20 mouse cellular contexts compared by ENCODE assay signal in genomic region chr11:65334286-65334685, GRCm38 (mm10).
DNase-seq lines count a peak whose midpoint lies in the region; ATAC-seq lines count a peak whose summit lies in the region.
"Had no signal": no experiment of that assay in that cellular context is flagged by ENCODE, and none has a peak within 500 bp of the region (broad histone marks: within the 10 kb centered on the region; RNA-seq: fewer than 3 reads in every experiment).

No protein-coding gene starts in this region.

- WGBS in heart, embryonic 11.5 days (ENCODE audit: insufficient replicate concordance), result 59% methylated on average over 5 of the region's 5 CpGs

- no peaks in the 10 kb centered on the region for H3K27me3 ChIP-seq in heart, embryonic 11.5 days (ENCODE audit: control insufficient read depth, insufficient read depth, low read length)
- H3K27me3 ChIP-seq: CH12.LX; embryonic facial prominence, embryonic 13.5 days; limb, embryonic 12.5 days; liver, embryonic 12.5 days; lung, embryonic 15.5 days; midbrain, embryonic 12.5 days; neural tube, embryonic 13.5 days had no signal

- ATAC-seq in heart, embryonic 11.5 days (replicated peaks; ENCODE audit: insufficient number of reproducible peaks, low FRiP score, low TSS enrichment), result no peak
- no peak for ATAC-seq in inflammation-experienced regulatory T-cells, adult 6 months
- ATAC-seq: forebrain, postnatal 0 days; hindbrain, embryonic 16.5 days; liver, embryonic 12.5 days had no signal

- H3K4me2 ChIP-seq in heart, embryonic 11.5 days, result no peak overlapping the region
- H3K4me2 ChIP-seq: embryonic facial prominence, embryonic 13.5 days; limb, embryonic 12.5 days; liver, embryonic 12.5 days; lung, embryonic 15.5 days; midbrain, embryonic 12.5 days; neural tube, embryonic 13.5 days had no signal

- H3K9me3 ChIP-seq in heart, embryonic 11.5 days (replicated peaks; ENCODE audit: control insufficient read depth, low read length), result no peaks in the 10 kb centered on the region
- H3K9me3 ChIP-seq: embryonic facial prominence, embryonic 13.5 days; limb, embryonic 12.5 days; liver, embryonic 12.5 days; lung, embryonic 15.5 days; midbrain, embryonic 12.5 days; neural tube, embryonic 13.5 days had no signal

- H3K9ac ChIP-seq in heart, embryonic 11.5 days (ENCODE audit: low read depth, low read length), result no peak overlapping the region
- H3K9ac ChIP-seq: embryonic facial prominence, embryonic 13.5 days; forebrain, postnatal 0 days; limb, embryonic 12.5 days; liver, embryonic 12.5 days; lung, embryonic 15.5 days; midbrain, embryonic 12.5 days; neural tube, embryonic 13.5 days had no signal

- H3K4me3 ChIP-seq in heart, embryonic 11.5 days (ENCODE audit: low read depth, low read length), result no peak overlapping the region
- H3K4me3 ChIP-seq: embryonic facial prominence, embryonic 13.5 days; limb, embryonic 12.5 days; liver, embryonic 12.5 days; lung, embryonic 15.5 days; midbrain, embryonic 12.5 days; neural tube, embryonic 13.5 days had no signal

- peak; percentile 67 to 71 for DNase-seq in cerebellum, postnatal 10 days
- DNase-seq in cerebellum, adult 11-12 months, result no peak
- peak; percentile 11 for DNase-seq in heart, adult 8-10 months (ENCODE audit: low spot score)
- peak; percentile 26 for DNase-seq in kidney, postnatal 10 days
- DNase-seq in kidney, postnatal 25 days, result no peak
- DNase-seq in Muller cell, postnatal 12 days (ENCODE audit: inconsistent ontology term), result peak; percentile 64
- DNase-seq: adrenal gland, adult 8-10 months; forebrain, postnatal 0 days; kidney, adult 8-10 months; thymus, postnatal 25 days had no signal

- peaks cover 9% of the 10 kb centered on the region; the same call in 1 of the 2 replicates for H3K4me1 ChIP-seq in heart, embryonic 11.5 days (ENCODE audit: control insufficient read depth, insufficient read depth, low read length)
- H3K4me1 ChIP-seq: embryonic facial prominence, embryonic 13.5 days; limb, embryonic 12.5 days; liver, embryonic 12.5 days; lung, embryonic 15.5 days; midbrain, embryonic 12.5 days; neural tube, embryonic 13.5 days had no signal

- H3K36me3 ChIP-seq in heart, embryonic 11.5 days (ENCODE audit: control insufficient read depth, insufficient read depth, low read length), result no peaks in the 10 kb centered on the region
- H3K36me3 ChIP-seq: embryonic facial prominence, embryonic 13.5 days; limb, embryonic 12.5 days; liver, embryonic 12.5 days; lung, embryonic 15.5 days; midbrain, embryonic 12.5 days; neural tube, embryonic 13.5 days had no signal

- no peak overlapping the region for H3K27ac ChIP-seq in heart, embryonic 11.5 days (ENCODE audit: low read depth, low read length)
- H3K27ac ChIP-seq: embryonic facial prominence, embryonic 13.5 days; limb, embryonic 12.5 days; liver, embryonic 12.5 days; lung, embryonic 15.5 days; midbrain, embryonic 12.5 days; neural tube, embryonic 13.5 days had no signal

Comparison
In these comparisons a context has a peak if more than half of its experiments do, and no peak if none do; other contexts are left out.
1. DNase-seq: peak in cerebellum, postnatal 10 days (2 of 2), heart, adult 8-10 months (single experiment), kidney, postnatal 10 days (single experiment) and Muller cell, postnatal 12 days (single experiment); none in cerebellum, adult 11-12 months (single experiment) and kidney, postnatal 25 days (0 of 2).